ENCODE assay signal across 23 mouse cellular contexts in the genomic region with DNA sequence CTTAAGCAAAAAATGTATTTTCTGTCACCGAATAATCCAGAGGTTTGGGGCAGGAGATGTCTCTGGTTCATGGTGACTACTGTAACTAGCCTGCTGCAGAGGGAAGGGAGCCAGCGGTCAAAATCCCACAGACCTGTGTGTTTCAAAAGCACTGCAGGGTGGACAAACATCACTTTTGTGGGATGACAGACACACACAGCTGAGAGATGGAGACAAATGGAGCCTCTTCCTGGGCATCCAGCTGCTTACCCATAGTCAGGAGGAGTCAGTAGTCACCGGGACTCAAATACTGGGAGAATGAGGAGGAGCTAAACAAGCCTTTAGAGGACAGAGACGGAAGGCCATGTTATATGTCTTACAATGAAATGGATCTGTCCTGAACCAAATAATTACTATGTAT.
DNase-seq lines count a peak whose midpoint lies in the region; ATAC-seq and TF ChIP-seq lines count a peak whose summit lies in the region.
"Had no signal": no experiment of that assay in that cellular context is flagged by ENCODE, and none has a peak within 500 bp of the region (broad histone marks: within the 10 kb centered on the region; RNA-seq: fewer than 3 reads in every experiment).

No protein-coding gene starts in this region.

- no peak for TF ChIP-seq CTCF in C2C12 (IDR thresholded peaks at IDR 0.05; ENCODE audit: control insufficient read depth, insufficient read depth, insufficient read length)

- no peak overlapping the region for H3ac ChIP-seq in C2C12 (ENCODE audit: control insufficient read depth, insufficient read length, low read depth)
- H3ac ChIP-seq in myocyte (ENCODE audit: control insufficient read depth, insufficient read length): no peak overlapping the region

- no peak for TF ChIP-seq POLR2A in myocyte (IDR thresholded peaks at IDR 0.05; ENCODE audit: insufficient read length, low read depth)

- H3K27ac ChIP-seq in heart, embryonic 10.5 days: no peak overlapping the region
- H3K27ac ChIP-seq in midbrain, embryonic 14.5 days (replicated peaks; ENCODE audit: low read depth, low read length): no peak overlapping the region

- peaks cover 32% of the 10 kb centered on the region for H3K36me3 ChIP-seq in heart, embryonic 10.5 days
- H3K36me3 ChIP-seq in C2C12 (ENCODE audit: control insufficient read depth, insufficient read depth): no peaks in the 10 kb centered on the region
- H3K36me3 ChIP-seq in myocyte (ENCODE audit: control insufficient read depth, insufficient read depth): no peaks in the 10 kb centered on the region
- H3K36me3 ChIP-seq in midbrain, embryonic 14.5 days (ENCODE audit: control insufficient read depth, insufficient read depth, low read length): no peaks in the 10 kb centered on the region
- H3K36me3 ChIP-seq: G1E had no signal

- no peak overlapping the region for H3K9ac ChIP-seq in midbrain, embryonic 14.5 days (replicated peaks; ENCODE audit: low read length)

- WGBS in heart, embryonic 10.5 days: 86% methylated on average over 4 of the region's 4 CpGs
- 91% methylated on average over 4 of the region's 4 CpGs for WGBS in midbrain, embryonic 14.5 days

- no peaks in the 10 kb centered on the region for H3K27me3 ChIP-seq in heart, embryonic 10.5 days (ENCODE audit: insufficient read depth, poor library complexity, severe bottlenecking)
- H3K27me3 ChIP-seq in C2C12 (ENCODE audit: control insufficient read depth, insufficient read depth, insufficient read length) (no peaks in the 10 kb centered on the region), myocyte (ENCODE audit: control insufficient read depth, insufficient read depth, insufficient read length) (no peaks in the 10 kb centered on the region)
- H3K27me3 ChIP-seq in midbrain, embryonic 14.5 days (ENCODE audit: control insufficient read depth, insufficient read depth, low read length): no peaks in the 10 kb centered on the region
- H3K27me3 ChIP-seq: CH12.LX, Patski had no signal

- H3K4me2 ChIP-seq in myocyte (ENCODE audit: low read depth): no peak overlapping the region
- H3K4me2 ChIP-seq in midbrain, embryonic 14.5 days (ENCODE audit: low read length): no peak overlapping the region

- no peak for ATAC-seq in midbrain, embryonic 14.5 days (ENCODE audit: low FRiP score, low TSS enrichment)
- ATAC-seq: activated CD4-positive, CD25-positive, alpha-beta regulatory T cell, adult 4 months; CD4-positive, CD25-positive, alpha-beta regulatory T cell, adult 4 months had no signal

- H3K4me1 ChIP-seq in heart, embryonic 10.5 days: peaks cover 8% of the 10 kb centered on the region; the same call in 1 of the 2 replicates
- peaks cover 12% of the 10 kb centered on the region for H3K4me1 ChIP-seq in midbrain, embryonic 14.5 days (ENCODE audit: control insufficient read depth, insufficient read depth, low read length)

- H3K79me2 ChIP-seq in C2C12 (ENCODE audit: control insufficient read depth, insufficient read depth) (no peaks in the 10 kb centered on the region), myocyte (ENCODE audit: control insufficient read depth, insufficient read depth) (no peaks in the 10 kb centered on the region)

- no peak overlapping the region for H3K4me3 ChIP-seq in heart, embryonic 10.5 days
- no peak overlapping the region for H3K4me3 ChIP-seq in C2C12 (ENCODE audit: insufficient read depth, poor library complexity, severe bottlenecking)
- no peak overlapping the region for H3K4me3 ChIP-seq in myocyte
- no peak overlapping the region for H3K4me3 ChIP-seq in midbrain, embryonic 14.5 days (replicated peaks; ENCODE audit: low read depth, low read length)

- no peaks in the 10 kb centered on the region for H3K9me3 ChIP-seq in heart, embryonic 10.5 days
- no peaks in the 10 kb centered on the region for H3K9me3 ChIP-seq in midbrain, embryonic 14.5 days (ENCODE audit: control insufficient read depth, low read length)
- H3K9me3 ChIP-seq: G1E had no signal

- H3K79me3 ChIP-seq in C2C12 (ENCODE audit: low read depth): no peaks in the 10 kb centered on the region

- peak; percentile 63 for DNase-seq in heart, adult 11 months
- no peak for DNase-seq in heart, embryonic 10.5 days (ENCODE audit: low spot score)
- no peak for DNase-seq in midbrain, embryonic 14.5 days
- DNase-seq in T-cell, adult 2 months (ENCODE audit: low spot score): no peak
- DNase-seq: adrenal gland, adult 2 months; adrenal gland, adult 8-10 months; adrenal gland, postnatal 10 days; adrenal gland, postnatal 14 days; adrenal gland, postnatal 25 days; adrenal gland, postnatal 36 days; B cell, adult 2 months; cerebellum, adult 11 months; cerebellum, adult 11-12 months; cerebellum, adult 18-20 months; cerebellum, adult 2 months; cerebellum, adult 8-10 months had no signal

TF ChIP-seq in C2C12, 6 proteins besides CTCF, POLR2A, EP300 and RAD21:
- no peak for TF ChIP-seq CEBPB (IDR thresholded peaks at IDR 0.05; ENCODE audit: low read depth)
- TF ChIP-seq MYOG (IDR thresholded peaks at IDR 0.05; ENCODE audit: control insufficient read depth, extremely low read depth, insufficient read length): no peak
- TF ChIP-seq USF1 (IDR thresholded peaks at IDR 0.05; ENCODE audit: low read depth): no peak
- no peak for TF ChIP-seq FOSL1 (IDR thresholded peaks at IDR 0.05; ENCODE audit: insufficient read depth, low read length, poor library complexity, severe bottlenecking)
- TF ChIP-seq MYOD1 (IDR thresholded peaks at IDR 0.05; ENCODE audit: control insufficient read depth, insufficient read length, low read depth): peak; percentile 28
- no peak for TF ChIP-seq MAX (IDR thresholded peaks at IDR 0.05)
TF ChIP-seq in C2C12: peak in this region for 1.

TF ChIP-seq in myocyte, 11 proteins besides CTCF, POLR2A, EP300 and RAD21:
- TF ChIP-seq MYOD1 (IDR thresholded peaks at IDR 0.05; ENCODE audit: control insufficient read depth in 1 of 3, insufficient read length in 2 of 3, low read depth in 2 of 3) (peak in 2 of 3 experiments; percentile 54 to 70), POLR2AphosphoS2 (IDR thresholded peaks at IDR 0.05; ENCODE audit: insufficient read length, low read depth) (no peak), E2F4 (IDR thresholded peaks at IDR 0.05; ENCODE audit: insufficient read depth) (no peak)
